Mouse (Mus musculus): ENCODE measurements around the gene Rpp25. TPM values are rescaled to one million over a fixed set of nuclear protein-coding genes. Genes with fewer than 3 reads are reported as not detected.

Gene Rpp25
- total RNA-seq, 2 experiments from 2014 or later: 12.8 to 13.3 TPM

DNA sequence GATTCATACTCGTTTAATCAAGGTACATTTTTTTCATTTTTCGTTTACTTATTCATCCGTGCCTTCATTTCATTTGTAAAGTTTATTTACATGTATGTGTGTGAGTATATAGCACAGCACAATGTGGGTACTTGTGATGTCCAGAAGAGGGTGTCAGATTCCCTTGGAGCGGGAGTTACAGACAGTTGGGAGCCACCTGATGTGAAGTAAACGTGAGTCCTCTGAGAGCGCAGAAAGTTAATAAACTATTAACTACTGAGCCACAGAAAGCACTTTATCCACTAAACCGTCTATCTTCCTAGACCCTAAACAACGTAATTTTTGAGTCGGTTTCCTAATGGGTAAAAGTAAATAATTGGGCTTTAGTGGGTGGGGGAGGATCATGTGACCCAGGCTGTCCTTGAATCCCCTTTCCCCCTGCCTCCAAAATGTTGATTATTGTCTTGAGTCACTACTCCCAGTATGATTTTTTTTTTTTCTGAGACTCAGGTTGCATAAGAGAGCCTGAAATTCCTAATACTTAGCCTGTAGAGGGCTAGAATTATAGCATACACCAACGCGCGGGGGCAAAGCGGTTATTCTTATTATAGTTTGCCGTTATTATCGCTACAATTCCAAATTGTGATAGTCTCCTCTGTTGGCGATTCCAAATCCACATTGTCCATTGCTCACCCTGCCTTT lies 16.7 kb downstream of the Rpp25 start:
- no peak for DNase-seq (ENCODE audit: low spot score in 2 of 2)

- DNase-seq (ENCODE audit: low spot score in 2 of 2): peak; percentile 88 to 95
Observed at GRCm38 (mm10) chr9:57521056-57521911, 17.5 kb downstream of the Rpp25 start, which contains the start of gene Cox5a. TSS of gene Cox5a (plus strand) at chr9:57521274.

GRCm38 (mm10) chr9:57522114-57522860 lies 18.5 kb downstream of the Rpp25 start:
- DNase-seq (ENCODE audit: low spot score in 2 of 2): no peak

DNA sequence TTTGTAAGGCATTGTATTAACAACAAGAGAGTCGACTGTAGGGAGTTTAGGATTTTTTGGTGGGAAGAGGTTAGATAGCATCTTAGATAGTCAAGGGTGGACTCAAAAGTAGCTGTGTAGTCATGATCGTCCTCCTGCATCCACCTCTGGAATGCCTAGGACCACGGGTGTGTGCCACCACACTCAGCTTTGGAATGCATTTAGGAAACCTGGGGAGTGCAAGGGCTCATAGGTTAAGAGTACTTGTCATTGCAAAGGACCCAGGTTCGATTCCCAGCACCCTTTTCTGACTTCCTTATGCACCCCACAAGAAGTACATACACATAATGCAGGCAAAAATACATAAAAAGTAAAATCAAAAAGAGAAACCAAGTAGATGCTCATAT lies 19.0 kb downstream of the Rpp25 start:
- no peak for DNase-seq (ENCODE audit: low spot score in 2 of 2)

DNA sequence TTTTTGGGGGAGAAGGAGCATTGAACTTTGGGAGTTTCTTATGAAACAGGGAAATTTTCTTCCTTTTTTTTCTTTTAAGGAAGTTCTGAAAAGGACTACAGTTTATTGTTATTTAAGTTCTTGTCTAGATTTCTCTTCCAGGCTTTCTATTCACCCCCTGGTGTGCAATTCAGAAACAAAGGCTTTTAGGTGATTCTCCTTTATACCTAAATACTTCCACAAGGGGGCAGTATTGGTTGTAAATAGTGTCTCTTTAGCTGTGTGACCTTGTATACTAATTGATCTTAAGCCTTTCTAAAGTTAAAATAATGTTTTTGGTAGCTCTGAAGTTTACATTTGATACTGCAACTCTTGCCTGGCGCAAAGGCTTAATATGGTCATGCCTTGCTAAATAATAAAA lies 19.9 kb downstream of the Rpp25 start:
- DNase-seq (ENCODE audit: low spot score in 2 of 2): no peak

DNA sequence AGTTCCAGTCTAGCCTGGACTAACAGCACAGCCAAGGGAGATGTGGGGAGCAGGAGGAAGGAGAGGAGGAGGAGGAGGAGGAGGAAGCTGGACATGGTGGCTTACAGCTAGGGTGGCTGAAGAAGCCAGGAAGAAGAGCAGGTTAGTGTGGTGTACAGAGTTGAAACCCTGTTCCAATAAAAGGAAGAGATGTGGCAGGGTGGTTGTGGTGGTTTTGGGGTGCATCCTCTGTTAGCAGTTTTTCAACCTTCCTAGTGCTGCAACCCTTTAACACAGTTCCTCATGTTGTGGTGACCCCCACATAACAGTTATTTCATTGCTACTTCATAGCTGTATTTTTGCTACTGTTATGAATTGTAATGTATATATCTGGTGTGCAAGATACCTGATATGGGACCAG lies 20.6 kb downstream of the Rpp25 start:
- no peak for DNase-seq (ENCODE audit: low spot score in 2 of 2)

DNA sequence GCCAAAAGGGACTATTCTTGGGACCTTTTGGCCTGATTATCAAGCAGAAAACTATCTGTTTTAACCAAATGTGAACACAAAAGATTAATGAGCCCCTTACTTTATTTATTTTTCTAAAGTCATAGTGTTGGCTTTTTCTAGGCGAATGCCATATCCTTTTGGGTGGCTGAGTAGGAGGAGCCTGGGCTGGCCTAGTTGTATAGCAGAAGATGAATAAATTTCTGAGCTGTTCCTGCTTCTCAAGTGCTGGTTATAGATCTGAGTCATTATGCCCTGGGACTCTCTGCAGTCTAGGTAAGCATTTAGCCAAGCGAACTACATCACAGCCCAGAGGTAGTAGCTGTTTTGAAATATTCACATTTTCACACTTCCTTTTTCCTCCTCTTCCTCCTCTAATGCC lies 21.7 kb downstream of the Rpp25 start:
- DNase-seq (ENCODE audit: low spot score in 2 of 2): no peak

GRCm38 (mm10) chr9:57526435-57526834 lies 22.6 kb downstream of the Rpp25 start:
- no peak for DNase-seq (ENCODE audit: low spot score in 2 of 2)

- no peak for DNase-seq (ENCODE audit: low spot score in 2 of 2)
Observed at GRCm38 (mm10) chr9:57531946-57532345, 28.1 kb downstream of the Rpp25 start.

- no peak for DNase-seq (ENCODE audit: low spot score in 2 of 2)
Observed at GRCm38 (mm10) chr9:57536362-57536761, 32.5 kb downstream of the Rpp25 start.

GRCm38 (mm10) chr9:57537044-57537727 lies 33.4 kb downstream of the Rpp25 start, which contains the start of gene Fam219b:
TSS of gene Fam219b (plus strand) at chr9:57537528.
- peak; percentile 90 to 94 for DNase-seq (ENCODE audit: low spot score in 2 of 2)

DNA sequence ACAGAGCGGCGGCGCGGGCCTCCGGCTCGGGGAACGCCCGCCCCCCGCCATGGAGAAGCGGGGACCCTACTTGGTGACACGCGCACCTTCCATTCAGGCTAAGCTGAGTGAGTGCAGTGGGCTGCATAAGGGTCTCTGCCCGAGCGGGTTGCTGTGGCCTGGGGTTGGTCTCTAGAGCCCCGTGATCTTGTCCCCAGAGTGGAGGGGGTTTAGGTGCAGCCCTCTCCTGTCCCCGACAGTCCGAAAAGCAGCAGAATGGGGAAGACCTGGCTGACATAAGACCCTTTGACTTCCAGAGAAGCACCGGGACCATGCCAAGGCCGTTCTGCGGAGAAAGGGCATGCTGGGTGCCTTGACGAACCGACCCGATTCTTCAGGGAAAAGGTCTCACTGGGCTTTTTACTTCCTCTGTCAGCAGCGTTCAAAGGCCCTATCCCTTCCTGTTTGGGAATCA lies 33.9 kb downstream of the Rpp25 start:
- DNase-seq (ENCODE audit: low spot score in 2 of 2): no peak

DNA sequence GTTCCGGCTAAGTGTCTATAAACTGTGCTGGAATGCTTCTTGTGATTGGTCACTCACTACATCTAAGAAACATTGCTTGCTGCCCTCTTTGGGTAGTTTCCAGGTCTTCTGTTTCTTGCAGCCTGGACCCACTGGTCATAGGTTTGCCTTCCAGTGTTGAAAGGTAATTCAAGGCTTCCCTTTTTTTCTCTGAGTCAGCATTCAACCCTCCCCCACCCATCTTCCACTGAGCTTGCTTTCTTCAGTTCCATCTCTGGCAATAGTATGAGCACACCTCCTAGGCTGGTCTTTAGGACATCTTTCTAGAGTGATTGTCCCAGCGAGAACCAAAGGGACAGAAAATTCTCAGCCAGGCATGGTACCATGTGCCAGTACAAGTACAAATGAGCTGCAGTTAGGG lies 35.7 kb downstream of the Rpp25 start:
- DNase-seq (ENCODE audit: low spot score in 2 of 2): no peak

- DNase-seq (ENCODE audit: low spot score in 2 of 2): peak in 1 of 2 experiments; percentile 64
Observed at GRCm38 (mm10) chr9:57541312-57541711, 37.5 kb downstream of the Rpp25 start.

DNA sequence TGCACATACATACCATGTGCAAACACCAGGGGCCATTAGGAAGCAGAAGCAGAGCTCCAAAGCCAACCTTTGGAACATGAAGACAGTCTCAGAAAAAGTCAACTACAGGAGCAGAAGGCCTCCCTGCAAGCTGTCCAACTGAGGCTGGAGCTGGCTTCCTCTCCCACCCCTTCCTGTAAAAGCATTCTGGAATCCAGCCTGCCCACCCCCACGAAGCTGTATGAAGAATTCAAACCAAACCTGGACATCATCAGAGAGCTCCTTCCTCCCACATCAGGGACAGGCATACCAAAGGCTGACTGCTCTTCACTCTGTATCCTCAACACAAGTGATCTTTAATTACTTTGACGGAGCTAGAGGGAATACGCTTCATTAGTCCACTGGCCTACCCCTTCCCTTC lies 40.1 kb downstream of the Rpp25 start:
- no peak for DNase-seq (ENCODE audit: low spot score in 2 of 2)

GRCm38 (mm10) chr9:57547287-57547686 lies 43.5 kb downstream of the Rpp25 start:
- no peak for DNase-seq (ENCODE audit: low spot score in 2 of 2)

GRCm38 (mm10) chr9:57547869-57548268 lies 44.0 kb downstream of the Rpp25 start:
- DNase-seq (ENCODE audit: low spot score in 2 of 2): no peak

DNA sequence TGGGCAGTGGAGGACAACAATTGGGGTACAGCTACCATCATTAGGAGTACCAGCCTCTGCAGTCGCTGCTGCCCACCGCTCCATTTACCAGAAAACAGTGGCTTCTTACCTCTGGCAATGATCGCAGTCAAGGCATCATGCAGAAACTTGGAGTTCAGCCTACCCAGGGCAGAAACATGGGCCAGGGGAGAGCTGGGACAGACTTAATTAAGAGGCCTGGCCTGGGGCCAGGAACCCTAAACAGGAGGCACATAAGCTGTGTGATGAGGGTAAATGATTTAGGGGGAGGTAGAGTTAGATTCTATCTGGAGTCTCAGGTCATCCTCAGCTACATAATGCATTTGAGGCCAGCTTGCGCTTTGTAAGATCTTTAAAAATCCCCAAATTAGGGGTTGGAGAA lies 45.4 kb downstream of the Rpp25 start:
- no peak for DNase-seq (ENCODE audit: low spot score in 2 of 2)

GRCm38 (mm10) chr9:57550126-57550862 lies 46.5 kb downstream of the Rpp25 start:
- no peak for DNase-seq (ENCODE audit: low spot score in 2 of 2)

DNA sequence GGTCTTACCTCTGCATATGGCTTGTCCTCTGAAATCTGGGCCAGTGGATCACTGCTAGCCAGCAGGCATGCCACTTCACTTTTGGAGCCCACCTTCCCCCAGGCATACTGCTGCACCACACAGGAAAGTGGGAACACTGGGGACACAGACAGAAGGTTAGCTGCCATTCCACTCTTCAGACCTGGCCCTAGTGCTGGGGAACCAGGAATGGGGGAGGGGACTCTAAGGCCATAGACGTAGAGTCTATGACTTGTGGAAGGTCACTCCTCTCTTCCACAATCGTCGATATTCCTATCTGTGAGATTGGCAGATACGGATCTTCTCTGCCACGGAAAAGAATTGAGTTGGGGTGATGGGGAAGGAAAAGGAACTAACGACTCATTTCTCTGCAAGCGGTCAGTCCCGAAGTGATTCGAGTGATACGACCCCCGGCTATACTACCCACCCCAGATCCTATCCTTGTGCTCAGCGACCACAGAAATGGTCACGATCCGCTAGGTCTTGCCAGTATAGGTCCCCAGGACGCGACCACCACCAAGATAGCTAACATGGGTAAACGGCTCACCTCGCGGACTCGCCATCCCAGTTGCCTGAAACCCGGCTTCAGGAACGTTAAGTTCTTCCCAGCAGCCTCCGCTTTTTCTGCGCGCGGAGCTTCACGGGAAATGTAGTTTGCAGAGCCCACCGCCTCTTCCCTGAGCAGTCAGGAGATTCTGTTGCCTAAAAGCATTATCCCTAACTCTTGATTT lies 48.5 kb downstream of the Rpp25 start, which contains the start of gene Mpi:
Gene Mpi (minus strand): TSS at position 625 of the 749 bp plus-strand sequence.
- peak; percentile 69 to 86 for DNase-seq (ENCODE audit: low spot score in 2 of 2)
